Mouse (Mus musculus): ENCODE data around the gene Col25a1. TPM values are rescaled to one million over a fixed set of nuclear protein-coding genes. Genes with fewer than 3 reads are reported as not detected.
A peak's percentile ranks its signal among the peaks of the same experiment; 100 is the strongest.

Col25a1 gene
- polyA plus RNA-seq, 1 experiment from 2014 or later = 1.3 TPM

DNA sequence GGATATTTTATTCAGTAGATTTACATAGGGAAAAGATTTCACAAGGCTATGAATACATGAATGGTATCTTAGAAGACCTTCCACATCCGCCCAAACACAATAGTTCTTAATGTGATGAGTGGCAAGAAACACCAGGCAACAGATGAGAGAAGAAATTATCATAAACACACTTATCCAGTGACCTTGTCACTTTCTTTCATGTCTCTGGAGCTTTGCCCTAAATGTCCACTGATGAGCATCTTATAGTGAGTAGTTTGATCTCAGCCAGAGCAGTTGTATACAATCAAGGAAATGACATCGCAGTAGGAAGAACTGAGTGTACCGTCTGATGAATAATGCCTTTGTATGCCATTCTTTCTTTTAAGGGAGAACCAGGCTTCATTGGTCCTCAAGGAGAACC, 414.7 kb downstream of the Col25a1 start:
- H3K27ac ChIP-seq = no peak overlapping the region
- no peak for ATAC-seq (ENCODE audit: low read depth)
- no peak overlapping the region for H3K4me3 ChIP-seq (replicated peaks)
- H3K27me3 ChIP-seq = no peaks in the 10 kb centered on the region
- DNase-seq = no peak
- no peaks in the 10 kb centered on the region for H3K36me3 ChIP-seq
- WGBS (ENCODE audit: insufficient replicate concordance) = 65% methylated on average over 3 of the region's 3 CpGs
- H3K4me2 ChIP-seq = no peak overlapping the region
- H3K4me1 ChIP-seq (replicated peaks) = no peaks in the 10 kb centered on the region
- H3K9ac ChIP-seq = no peak overlapping the region
- no peaks in the 10 kb centered on the region for H3K9me3 ChIP-seq (replicated peaks)

DNA sequence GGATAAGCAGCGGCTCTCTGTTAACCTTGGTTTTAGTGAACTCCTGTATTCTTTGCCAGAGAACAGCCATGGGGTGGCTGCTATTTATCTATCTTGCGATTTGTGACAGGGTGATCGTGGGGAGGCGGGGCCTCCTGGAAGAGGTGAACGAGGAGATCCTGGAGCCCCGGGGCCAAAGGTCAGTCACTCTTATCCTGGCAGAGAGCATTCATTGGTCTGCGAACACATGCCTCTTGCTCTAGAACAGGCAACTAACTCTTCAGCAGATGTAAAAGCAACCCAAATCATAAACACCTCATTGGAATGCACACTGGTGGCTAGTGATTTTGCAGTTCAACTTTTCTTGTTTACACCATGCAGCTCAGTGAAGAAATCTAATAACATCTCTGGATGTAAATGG, 417.8 kb downstream of the Col25a1 start:
- H3K9ac ChIP-seq = no peak overlapping the region
- H3K4me1 ChIP-seq (replicated peaks) = no peaks in the 10 kb centered on the region
- DNase-seq (no peak), ATAC-seq (ENCODE audit: low read depth) (no peak)
- 64% methylated on average over 7 of the region's 7 CpGs for WGBS (ENCODE audit: insufficient replicate concordance)
- no peak overlapping the region for H3K4me3 ChIP-seq (replicated peaks)
- H3K9me3 ChIP-seq (replicated peaks) = no peaks in the 10 kb centered on the region
- no peak overlapping the region for H3K4me2 ChIP-seq
- no peaks in the 10 kb centered on the region for H3K36me3 ChIP-seq
- H3K27ac ChIP-seq = no peak overlapping the region
- H3K27me3 ChIP-seq = no peaks in the 10 kb centered on the region

DNA sequence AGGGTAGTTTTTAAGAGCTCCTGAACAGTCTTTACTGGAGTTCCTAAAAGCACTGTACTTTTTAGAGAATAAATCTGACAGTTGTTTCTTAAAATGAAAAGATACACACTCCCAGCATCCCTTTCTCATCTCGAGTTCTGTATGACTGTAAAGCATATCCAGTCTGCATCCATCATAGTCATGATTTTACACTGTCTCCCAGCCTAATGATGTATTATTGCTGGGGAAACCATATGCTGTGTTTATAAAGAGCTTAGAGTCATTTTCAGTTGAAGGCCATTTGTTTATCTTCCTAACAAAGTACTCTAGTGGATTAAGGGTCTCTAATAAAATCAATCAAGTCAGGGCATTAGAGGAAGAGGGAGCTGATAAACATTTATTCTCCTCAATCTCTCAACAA, 425.0 kb downstream of the Col25a1 start:
- no peaks in the 10 kb centered on the region for H3K4me1 ChIP-seq (replicated peaks)
- H3K4me2 ChIP-seq = no peak overlapping the region
- 34% methylated on average over 1 of the region's 1 CpGs for WGBS (ENCODE audit: insufficient replicate concordance)
- ATAC-seq (ENCODE audit: low read depth) (no peak), DNase-seq (no peak)
- no peak overlapping the region for H3K27ac ChIP-seq
- no peak overlapping the region for H3K4me3 ChIP-seq (replicated peaks)
- H3K9ac ChIP-seq = no peak overlapping the region
- no peaks in the 10 kb centered on the region for H3K27me3 ChIP-seq
- no peaks in the 10 kb centered on the region for H3K36me3 ChIP-seq
- H3K9me3 ChIP-seq (replicated peaks) = no peaks in the 10 kb centered on the region

DNA sequence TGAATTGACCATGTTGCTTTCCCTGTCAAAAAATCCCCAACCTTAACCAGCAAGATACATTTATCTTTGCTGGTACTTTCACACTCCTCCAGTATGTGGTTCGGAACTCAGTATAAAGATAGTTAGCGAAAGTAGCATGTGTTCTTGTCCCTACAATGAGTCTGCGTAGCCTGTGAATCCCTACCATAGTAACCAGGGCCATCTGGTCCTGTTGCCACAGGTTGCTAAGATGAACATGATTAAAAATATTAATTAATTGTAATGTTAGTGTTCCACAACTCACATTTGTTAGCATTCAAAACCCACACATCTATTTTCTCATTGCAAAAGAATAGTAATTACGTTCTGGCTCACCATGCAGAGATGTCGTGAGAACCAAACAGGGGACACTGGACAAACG, 434.3 kb downstream of the Col25a1 start:
- Histone ChIP-seq H3K36me3 (no peaks in the 10 kb centered on the region), H3K4me1 (replicated peaks) (no peaks in the 10 kb centered on the region), H3K9me3 (replicated peaks) (no peaks in the 10 kb centered on the region), H3K27ac (no peak overlapping the region), H3K4me3 (replicated peaks) (no peak overlapping the region), H3K4me2 (no peak overlapping the region), H3K27me3 (no peaks in the 10 kb centered on the region), H3K9ac (no peak overlapping the region)
- ATAC-seq (ENCODE audit: low read depth) (no peak), DNase-seq (no peak)
- 63% methylated on average over 6 of the region's 6 CpGs for WGBS (ENCODE audit: insufficient replicate concordance)

DNA sequence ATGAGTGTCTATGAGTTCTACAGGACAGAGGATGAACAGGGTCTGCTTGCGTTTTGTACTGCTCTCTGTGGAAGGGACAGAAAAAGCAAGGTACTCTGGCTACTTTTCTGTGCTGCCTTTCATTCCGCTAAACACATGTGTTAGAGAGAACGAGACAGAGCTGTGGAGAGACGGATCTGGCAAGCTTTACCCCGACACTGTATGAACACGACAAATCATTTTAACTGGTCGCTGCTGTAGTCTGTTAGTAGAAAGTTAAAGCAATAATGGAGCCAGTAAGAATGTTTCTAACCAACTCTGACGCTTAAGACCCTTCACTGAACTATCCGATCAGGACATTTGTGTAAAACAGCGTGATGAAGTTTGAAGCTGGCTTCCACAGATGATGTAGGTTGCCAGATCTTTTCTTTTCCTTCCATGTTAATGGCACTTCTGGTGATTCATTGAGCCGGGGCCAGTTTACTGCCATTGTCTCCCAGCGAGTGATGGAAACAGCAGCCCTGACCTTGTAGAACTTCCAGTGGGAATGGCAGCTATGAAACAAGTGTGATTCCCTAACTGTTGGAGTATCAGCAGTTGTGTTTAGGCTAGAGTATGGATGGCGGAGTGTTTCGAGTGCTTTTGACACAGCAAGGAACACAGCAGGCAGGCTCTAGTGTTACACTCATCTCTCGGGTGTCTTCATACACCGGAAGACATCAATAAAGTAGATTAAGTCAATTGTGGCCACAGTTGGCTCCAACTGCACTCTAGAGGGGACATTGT, 437.2 kb downstream of the Col25a1 start:
- no peaks in the 10 kb centered on the region for H3K9me3 ChIP-seq (replicated peaks)
- H3K9ac ChIP-seq = no peak overlapping the region
- no peaks in the 10 kb centered on the region for H3K4me1 ChIP-seq (replicated peaks)
- no peaks in the 10 kb centered on the region for H3K36me3 ChIP-seq
- H3K27ac ChIP-seq = peak overlapping the region; percentile 29; the same call in 1 of the 2 replicates
- H3K4me3 ChIP-seq (replicated peaks) = no peak overlapping the region
- DNase-seq (no peak), ATAC-seq (ENCODE audit: low read depth) (no peak)
- no peak overlapping the region for H3K4me2 ChIP-seq
- 70% methylated on average over 16 of the region's 16 CpGs for WGBS (ENCODE audit: insufficient replicate concordance)
- no peaks in the 10 kb centered on the region for H3K27me3 ChIP-seq

DNA sequence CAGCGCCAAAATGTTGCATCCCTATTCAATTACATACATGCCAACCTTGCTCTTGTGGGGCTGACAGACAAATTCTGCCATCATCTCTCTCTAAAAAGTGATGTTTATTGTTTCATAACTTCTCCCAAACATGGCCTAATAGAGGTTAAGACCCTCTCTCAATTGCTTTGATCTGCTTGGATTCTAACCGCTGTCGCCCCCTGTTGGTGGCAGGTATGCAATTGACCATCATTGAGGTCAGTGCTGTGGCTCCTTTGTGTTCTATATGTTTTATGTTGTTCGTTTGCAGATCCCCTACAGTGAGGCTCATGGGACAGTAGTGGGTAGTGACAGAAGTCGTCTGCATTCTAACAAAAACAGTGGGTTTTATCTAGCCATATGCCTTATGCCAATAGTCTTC, 441.9 kb downstream of the Col25a1 start:
- H3K27me3 ChIP-seq = no peaks in the 10 kb centered on the region
- no peaks in the 10 kb centered on the region for H3K36me3 ChIP-seq
- DNase-seq (no peak), ATAC-seq (ENCODE audit: low read depth) (no peak)
- H3K27ac ChIP-seq = no peak overlapping the region
- H3K4me3 ChIP-seq (replicated peaks) = no peak overlapping the region
- H3K4me2 ChIP-seq = no peak overlapping the region
- no peak overlapping the region for H3K9ac ChIP-seq
- no peaks in the 10 kb centered on the region for H3K9me3 ChIP-seq (replicated peaks)
- no peaks in the 10 kb centered on the region for H3K4me1 ChIP-seq (replicated peaks)
- 60% methylated on average over 5 of the region's 5 CpGs for WGBS (ENCODE audit: insufficient replicate concordance)

DNA sequence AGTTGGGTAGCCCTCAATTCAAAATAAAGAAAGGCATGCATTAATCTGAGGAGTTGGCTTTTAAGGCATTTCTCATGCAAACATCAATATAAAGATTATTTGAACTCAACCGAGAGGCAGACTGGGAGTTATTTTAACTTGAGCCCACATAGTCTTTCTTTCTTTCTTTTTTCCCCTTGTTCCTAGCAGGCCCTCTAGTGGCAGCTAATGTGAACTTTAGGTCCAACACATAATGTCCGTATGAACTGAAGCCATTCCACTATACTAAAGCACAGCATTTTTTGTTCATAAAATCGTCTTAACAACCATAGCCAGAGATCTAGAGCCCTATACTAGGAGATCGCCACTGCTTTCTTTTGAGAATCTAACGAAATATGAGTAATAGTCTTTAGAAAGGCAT, 443.4 kb downstream of the Col25a1 start:
- H3K9me3 ChIP-seq (replicated peaks) = no peaks in the 10 kb centered on the region
- H3K27me3 ChIP-seq = no peaks in the 10 kb centered on the region
- 17% methylated on average over 5 of the region's 5 CpGs for WGBS (ENCODE audit: insufficient replicate concordance)
- ATAC-seq (ENCODE audit: low read depth) (no peak), DNase-seq (no peak)
- H3K9ac ChIP-seq = no peak overlapping the region
- no peaks in the 10 kb centered on the region for H3K36me3 ChIP-seq
- no peaks in the 10 kb centered on the region for H3K4me1 ChIP-seq (replicated peaks)
- no peak overlapping the region for H3K4me2 ChIP-seq
- H3K27ac ChIP-seq = no peak overlapping the region
- no peak overlapping the region for H3K4me3 ChIP-seq (replicated peaks)

DNA sequence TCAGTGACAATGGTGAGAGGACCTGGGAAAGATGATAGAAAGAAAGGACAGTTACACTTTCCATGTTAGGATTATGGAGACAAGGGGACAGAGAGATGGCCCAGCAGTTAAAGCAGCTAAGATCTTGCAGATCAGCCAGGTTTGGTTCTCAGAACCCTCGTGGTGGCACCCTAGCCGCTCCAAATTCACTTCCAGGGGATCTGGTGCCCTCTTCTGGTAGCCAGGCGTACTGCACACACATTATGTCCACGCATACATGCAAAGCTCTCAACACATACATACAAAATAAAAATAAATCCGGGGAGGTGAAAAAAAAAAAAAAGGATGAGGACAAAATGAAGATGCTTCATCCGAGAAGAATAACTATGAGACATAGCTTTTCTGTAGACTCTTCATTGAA, 445.4 kb downstream of the Col25a1 start:
- H3K27me3 ChIP-seq = no peaks in the 10 kb centered on the region
- no peak overlapping the region for H3K4me2 ChIP-seq
- H3K4me1 ChIP-seq (replicated peaks) = no peaks in the 10 kb centered on the region
- ATAC-seq (ENCODE audit: low read depth) = no peak
- no peak overlapping the region for H3K9ac ChIP-seq
- no peak overlapping the region for H3K4me3 ChIP-seq (replicated peaks)
- no peak overlapping the region for H3K27ac ChIP-seq
- DNase-seq = no peak
- WGBS (ENCODE audit: insufficient replicate concordance) = 44% methylated on average over 6 of the region's 6 CpGs
- H3K36me3 ChIP-seq = no peaks in the 10 kb centered on the region
- no peaks in the 10 kb centered on the region for H3K9me3 ChIP-seq (replicated peaks)

DNA sequence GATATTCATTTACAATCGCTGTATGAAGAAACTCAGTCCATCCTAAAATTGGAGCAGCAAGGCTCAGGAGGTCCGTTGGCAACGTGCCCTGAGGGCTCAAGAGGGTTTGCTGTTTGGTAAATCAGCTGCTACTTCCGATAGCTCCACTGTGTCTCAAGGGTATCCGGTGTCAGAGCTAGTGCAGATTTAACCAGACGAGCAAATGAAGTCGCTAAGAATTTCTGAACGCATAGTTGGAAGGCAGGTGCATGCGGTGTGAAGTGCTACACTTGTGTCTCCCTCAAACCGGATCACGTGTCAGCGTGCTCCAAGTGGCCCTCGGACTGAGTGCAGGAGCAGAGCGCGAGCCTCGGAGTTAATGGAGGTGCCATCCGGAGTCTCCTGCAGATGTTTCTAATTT, 448.2 kb downstream of the Col25a1 start:
- H3K4me1 ChIP-seq (replicated peaks) = no peaks in the 10 kb centered on the region
- no peak overlapping the region for H3K9ac ChIP-seq
- H3K36me3 ChIP-seq = no peaks in the 10 kb centered on the region
- H3K27me3 ChIP-seq = no peaks in the 10 kb centered on the region
- no peaks in the 10 kb centered on the region for H3K9me3 ChIP-seq (replicated peaks)
- ATAC-seq (ENCODE audit: low read depth) = no peak
- no peak overlapping the region for H3K27ac ChIP-seq
- no peak for DNase-seq
- WGBS (ENCODE audit: insufficient replicate concordance) = 64% methylated on average over 17 of the region's 17 CpGs
- no peak overlapping the region for H3K4me3 ChIP-seq (replicated peaks)
- H3K4me2 ChIP-seq = no peak overlapping the region

DNA sequence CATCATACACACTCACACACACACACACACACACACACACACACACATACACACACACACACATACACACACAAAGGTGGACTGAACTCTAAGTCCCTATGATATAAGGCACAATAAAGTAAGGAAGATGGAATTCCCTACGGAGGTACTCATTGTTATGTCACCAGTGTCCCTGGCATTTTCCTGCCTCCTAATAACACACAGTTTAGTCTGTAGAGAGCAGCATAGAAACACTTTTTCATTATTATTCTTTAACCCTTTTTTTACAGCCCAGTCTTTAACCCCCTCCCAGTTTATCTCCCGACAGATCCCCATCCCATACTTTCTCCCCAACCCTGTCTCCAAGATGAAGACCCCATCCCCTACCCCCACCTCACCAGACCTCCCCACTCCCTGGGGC, 450.3 kb downstream of the Col25a1 start:
- 49% methylated on average over 2 of the region's 2 CpGs for WGBS (ENCODE audit: insufficient replicate concordance)
- Histone ChIP-seq H3K4me3 (replicated peaks) (no peak overlapping the region), H3K4me2 (no peak overlapping the region), H3K36me3 (no peaks in the 10 kb centered on the region), H3K4me1 (replicated peaks) (no peaks in the 10 kb centered on the region), H3K27me3 (no peaks in the 10 kb centered on the region), H3K27ac (no peak overlapping the region), H3K9me3 (replicated peaks) (no peaks in the 10 kb centered on the region), H3K9ac (no peak overlapping the region)
- DNase-seq (no peak), ATAC-seq (ENCODE audit: low read depth) (no peak)

DNA sequence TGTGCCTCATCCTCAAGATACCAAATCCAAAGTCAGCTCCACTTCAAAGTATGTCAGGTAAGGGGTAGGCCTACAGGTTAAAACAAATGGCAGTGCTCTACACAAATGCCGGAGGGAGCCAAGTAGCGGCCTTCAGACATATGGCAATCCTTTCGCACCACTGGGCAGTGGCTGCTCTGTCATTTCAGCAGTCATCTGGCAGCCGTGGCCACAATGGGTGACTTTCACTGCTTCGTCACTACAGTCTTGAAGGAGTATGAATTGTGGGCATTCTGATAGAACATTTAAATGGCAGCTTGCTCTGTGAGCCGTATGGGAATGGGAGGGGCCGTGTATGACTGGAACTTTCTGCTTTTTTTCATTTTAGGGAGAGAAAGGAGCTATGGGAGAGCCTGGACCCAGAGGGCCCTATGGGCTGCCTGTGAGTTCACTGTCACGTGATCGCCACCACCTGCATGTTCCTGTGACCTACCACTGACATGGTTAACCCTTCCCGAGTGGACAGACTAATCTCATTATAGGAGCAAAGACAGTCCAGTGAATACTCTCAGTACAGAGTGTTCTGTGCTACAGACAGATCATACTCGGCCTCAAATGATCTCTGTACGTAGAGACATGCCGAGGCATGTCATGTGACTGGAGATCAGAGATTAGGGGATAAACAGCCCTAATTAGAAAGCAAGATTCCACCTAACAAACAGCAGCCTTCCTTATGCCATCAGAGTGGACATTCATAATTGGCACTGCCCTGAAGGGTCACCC, 451.8 kb downstream of the Col25a1 start:
- DNase-seq = no peak
- H3K4me2 ChIP-seq = no peak overlapping the region
- no peaks in the 10 kb centered on the region for H3K4me1 ChIP-seq (replicated peaks)
- H3K4me3 ChIP-seq (replicated peaks) = no peak overlapping the region
- H3K27me3 ChIP-seq = no peaks in the 10 kb centered on the region
- H3K36me3 ChIP-seq = no peaks in the 10 kb centered on the region
- WGBS (ENCODE audit: insufficient replicate concordance) = 70% methylated on average over 13 of the region's 13 CpGs
- H3K27ac ChIP-seq = no peak overlapping the region
- H3K9me3 ChIP-seq (replicated peaks) = no peaks in the 10 kb centered on the region
- H3K9ac ChIP-seq = no peak overlapping the region
- ATAC-seq (ENCODE audit: low read depth) = no peak

DNA sequence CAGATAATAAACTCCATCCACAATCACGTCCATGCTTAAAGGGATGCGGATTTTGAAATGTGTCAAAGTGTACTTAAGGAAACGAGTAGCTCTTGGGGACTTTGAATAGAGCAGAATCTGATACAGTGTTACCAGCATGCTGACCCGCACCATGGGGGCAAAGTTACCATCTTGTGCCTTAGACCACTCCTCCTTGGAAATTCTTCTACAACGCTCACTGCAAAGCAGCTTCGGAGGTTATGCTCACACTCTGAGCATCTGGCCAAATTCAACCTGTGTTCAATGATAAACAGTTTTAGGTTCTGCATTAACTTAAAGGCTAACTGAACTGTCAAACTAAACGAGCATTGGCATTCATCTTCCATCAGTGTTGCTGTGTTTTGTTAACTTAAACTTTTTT, 452.7 kb downstream of the Col25a1 start:
- Histone ChIP-seq H3K4me1 (replicated peaks) (no peaks in the 10 kb centered on the region), H3K27me3 (no peaks in the 10 kb centered on the region), H3K4me2 (no peak overlapping the region), H3K4me3 (replicated peaks) (no peak overlapping the region), H3K36me3 (no peaks in the 10 kb centered on the region), H3K9ac (no peak overlapping the region), H3K27ac (no peak overlapping the region), H3K9me3 (replicated peaks) (no peaks in the 10 kb centered on the region)
- ATAC-seq (ENCODE audit: low read depth) (no peak), DNase-seq (no peak)
- 67% methylated on average over 7 of the region's 7 CpGs for WGBS (ENCODE audit: insufficient replicate concordance)

Data from liver, embryonic 13.5 days (tissue).